Mouse (Mus musculus): ENCODE results near the gene Sdk1. TPM values are rescaled to one million over a fixed set of nuclear protein-coding genes. Genes with fewer than 3 reads are reported as not detected.
A peak's percentile ranks its signal among the peaks of the same experiment; 100 is the strongest.

The Sdk1 gene
- polyA plus RNA-seq, 1 experiment from 2014 or later, result 1.3 TPM

DNA sequence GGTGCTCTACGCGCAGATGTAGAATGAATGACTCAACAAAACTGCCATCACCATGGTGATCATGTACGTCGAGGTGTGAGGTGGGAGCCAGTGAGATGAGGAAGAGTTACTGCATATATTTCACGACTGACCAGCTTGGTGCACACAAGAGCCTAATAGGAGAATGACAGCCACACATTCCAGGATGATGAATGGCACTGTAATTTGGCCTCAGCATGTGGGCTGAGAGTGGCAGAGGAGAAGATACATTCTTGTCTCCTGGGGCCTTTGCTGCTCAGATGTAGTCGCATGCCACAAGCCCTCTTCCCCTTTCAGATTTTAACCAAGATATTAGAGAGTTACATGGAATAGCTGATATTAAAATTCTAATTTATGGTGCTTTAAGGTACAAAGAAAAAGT, 264.0 kb downstream of the Sdk1 start:
- H3K4me1 ChIP-seq (replicated peaks; ENCODE audit: control insufficient read depth, insufficient read depth, low read length), result no peaks in the 10 kb centered on the region
- H3K27me3 ChIP-seq (replicated peaks; ENCODE audit: control insufficient read depth, insufficient read depth, low read length), result no peaks in the 10 kb centered on the region
- no peaks in the 10 kb centered on the region for H3K9me3 ChIP-seq (ENCODE audit: control insufficient read depth, low read length)
- no peak overlapping the region for H3K9ac ChIP-seq (replicated peaks; ENCODE audit: low read depth, low read length)
- no peak overlapping the region for H3K4me2 ChIP-seq (ENCODE audit: low read length)
- WGBS, result 75% methylated on average over 6 of the region's 6 CpGs
- ATAC-seq, result no peak
- H3K27ac ChIP-seq (ENCODE audit: low read length), result no peak overlapping the region
- no peak overlapping the region for H3K4me3 ChIP-seq (replicated peaks; ENCODE audit: low read length)
- no peaks in the 10 kb centered on the region for H3K36me3 ChIP-seq (ENCODE audit: control insufficient read depth, insufficient read depth)

DNA sequence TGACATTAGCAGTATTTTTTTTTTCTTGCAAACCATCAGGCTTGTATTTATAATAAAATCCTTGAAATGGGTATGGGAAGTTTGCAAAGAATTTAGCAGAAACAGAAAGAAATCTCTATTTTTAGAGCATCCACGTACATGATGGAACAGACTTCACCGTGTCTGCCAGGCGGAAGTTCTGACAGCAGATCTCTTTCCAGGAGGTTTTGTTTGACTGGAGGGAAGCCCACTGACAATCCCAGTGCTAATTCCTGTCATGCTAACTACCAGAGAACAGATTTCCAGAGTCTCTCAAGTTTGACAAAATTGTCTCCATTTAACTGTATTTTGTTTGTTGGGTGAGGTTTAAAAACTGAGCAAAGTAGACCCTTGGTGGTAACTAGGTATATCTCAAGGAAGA, 265.1 kb downstream of the Sdk1 start:
- ATAC-seq, result no peak
- 67% methylated on average over 3 of the region's 3 CpGs for WGBS
- Histone ChIP-seq H3K27ac (ENCODE audit: low read length) (no peak overlapping the region), H3K9ac (replicated peaks; ENCODE audit: low read depth, low read length) (no peak overlapping the region), H3K4me1 (replicated peaks; ENCODE audit: control insufficient read depth, insufficient read depth, low read length) (no peaks in the 10 kb centered on the region), H3K27me3 (replicated peaks; ENCODE audit: control insufficient read depth, insufficient read depth, low read length) (no peaks in the 10 kb centered on the region), H3K4me3 (replicated peaks; ENCODE audit: low read length) (no peak overlapping the region), H3K4me2 (ENCODE audit: low read length) (no peak overlapping the region), H3K36me3 (ENCODE audit: control insufficient read depth, insufficient read depth) (no peaks in the 10 kb centered on the region), H3K9me3 (ENCODE audit: control insufficient read depth, low read length) (no peaks in the 10 kb centered on the region)

DNA sequence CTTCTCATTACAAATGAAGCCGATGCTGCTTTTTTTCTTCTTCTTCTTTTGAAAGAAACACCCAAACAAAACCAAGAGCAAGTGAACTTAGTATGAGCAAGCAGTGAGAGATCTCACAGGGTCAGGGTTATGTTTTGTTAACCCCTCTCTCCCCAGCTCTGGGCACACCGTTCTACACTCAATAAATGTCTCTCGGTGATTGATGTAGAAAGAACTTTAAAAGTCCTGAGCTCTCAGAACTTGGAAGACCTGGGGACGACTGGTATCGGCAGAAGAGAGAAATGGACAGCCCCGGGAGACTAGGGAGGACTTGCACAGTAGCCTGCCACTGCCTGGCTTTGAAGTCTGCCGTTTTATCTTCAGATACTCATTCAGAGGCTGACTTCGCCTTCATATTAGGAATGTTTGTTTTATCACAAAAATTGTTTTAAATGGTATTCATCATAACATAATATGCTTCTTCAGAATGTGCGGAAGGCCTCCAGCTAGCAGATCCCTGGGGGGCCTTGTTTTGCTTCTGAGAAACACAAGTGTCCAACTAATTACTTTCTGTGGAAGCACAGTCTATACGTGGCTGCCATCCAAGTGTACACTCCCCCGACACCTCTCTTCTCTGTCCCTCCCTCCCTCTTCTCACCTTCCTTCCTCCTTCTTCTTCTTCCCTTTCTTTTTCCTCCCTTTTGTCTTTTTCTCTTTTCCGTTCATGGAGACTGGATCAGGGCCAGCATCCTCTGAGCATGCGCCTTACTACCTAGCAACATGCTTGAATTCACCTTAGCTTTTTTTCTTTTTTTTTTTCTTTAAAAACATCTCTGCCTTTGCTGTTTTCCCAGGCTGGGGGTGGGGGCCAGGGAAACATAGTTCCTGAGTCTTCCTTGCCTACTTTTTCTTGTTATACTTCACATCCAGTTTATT, 283.8 kb downstream of the Sdk1 start:
- no peaks in the 10 kb centered on the region for H3K36me3 ChIP-seq (ENCODE audit: control insufficient read depth, insufficient read depth)
- H3K4me2 ChIP-seq (ENCODE audit: low read length), result peak overlapping the region; percentile 47
- H3K4me1 ChIP-seq (replicated peaks; ENCODE audit: control insufficient read depth, insufficient read depth, low read length), result peaks cover 9% of the 10 kb centered on the region; the same call in 1 of the 2 replicates
- no peak for ATAC-seq
- no peak overlapping the region for H3K27ac ChIP-seq (ENCODE audit: low read length)
- no peaks in the 10 kb centered on the region for H3K27me3 ChIP-seq (replicated peaks; ENCODE audit: control insufficient read depth, insufficient read depth, low read length)
- H3K9me3 ChIP-seq (ENCODE audit: control insufficient read depth, low read length), result no peaks in the 10 kb centered on the region; the same call in 1 of the 2 replicates
- H3K4me3 ChIP-seq (replicated peaks; ENCODE audit: low read length), result no peak overlapping the region
- H3K9ac ChIP-seq (replicated peaks; ENCODE audit: low read depth, low read length), result no peak overlapping the region
- 38% methylated on average over 13 of the region's 13 CpGs for WGBS

DNA sequence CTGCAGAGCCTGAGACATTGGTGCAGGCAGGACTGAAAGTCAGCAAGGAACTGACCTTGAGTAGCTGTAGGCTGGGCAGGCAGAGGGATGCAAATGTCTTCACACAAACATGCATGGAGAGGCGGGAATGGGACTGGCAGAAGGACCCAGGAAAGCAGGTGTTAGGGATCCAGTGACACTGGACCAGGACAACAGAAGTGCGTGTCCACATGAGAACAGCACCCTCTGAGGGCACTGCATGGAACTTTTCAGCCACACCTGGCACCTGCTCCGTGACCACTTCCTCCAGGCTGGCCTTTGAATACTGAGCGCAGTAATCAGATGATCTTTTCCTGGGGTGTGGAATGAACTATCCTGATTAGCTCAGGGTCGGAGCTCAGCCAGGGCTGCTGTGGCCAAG, 298.9 kb downstream of the Sdk1 start:
- no peaks in the 10 kb centered on the region for H3K4me1 ChIP-seq (replicated peaks; ENCODE audit: control insufficient read depth, insufficient read depth, low read length)
- H3K4me2 ChIP-seq (ENCODE audit: low read length), result no peak overlapping the region
- H3K9me3 ChIP-seq (ENCODE audit: control insufficient read depth, low read length), result no peaks in the 10 kb centered on the region
- no peaks in the 10 kb centered on the region for H3K27me3 ChIP-seq (replicated peaks; ENCODE audit: control insufficient read depth, insufficient read depth, low read length)
- no peaks in the 10 kb centered on the region for H3K36me3 ChIP-seq (ENCODE audit: control insufficient read depth, insufficient read depth)
- H3K27ac ChIP-seq (ENCODE audit: low read length), result no peak overlapping the region
- WGBS, result 59% methylated on average over 5 of the region's 5 CpGs
- H3K4me3 ChIP-seq (replicated peaks; ENCODE audit: low read length), result no peak overlapping the region
- ATAC-seq, result no peak
- no peak overlapping the region for H3K9ac ChIP-seq (replicated peaks; ENCODE audit: low read depth, low read length)

DNA sequence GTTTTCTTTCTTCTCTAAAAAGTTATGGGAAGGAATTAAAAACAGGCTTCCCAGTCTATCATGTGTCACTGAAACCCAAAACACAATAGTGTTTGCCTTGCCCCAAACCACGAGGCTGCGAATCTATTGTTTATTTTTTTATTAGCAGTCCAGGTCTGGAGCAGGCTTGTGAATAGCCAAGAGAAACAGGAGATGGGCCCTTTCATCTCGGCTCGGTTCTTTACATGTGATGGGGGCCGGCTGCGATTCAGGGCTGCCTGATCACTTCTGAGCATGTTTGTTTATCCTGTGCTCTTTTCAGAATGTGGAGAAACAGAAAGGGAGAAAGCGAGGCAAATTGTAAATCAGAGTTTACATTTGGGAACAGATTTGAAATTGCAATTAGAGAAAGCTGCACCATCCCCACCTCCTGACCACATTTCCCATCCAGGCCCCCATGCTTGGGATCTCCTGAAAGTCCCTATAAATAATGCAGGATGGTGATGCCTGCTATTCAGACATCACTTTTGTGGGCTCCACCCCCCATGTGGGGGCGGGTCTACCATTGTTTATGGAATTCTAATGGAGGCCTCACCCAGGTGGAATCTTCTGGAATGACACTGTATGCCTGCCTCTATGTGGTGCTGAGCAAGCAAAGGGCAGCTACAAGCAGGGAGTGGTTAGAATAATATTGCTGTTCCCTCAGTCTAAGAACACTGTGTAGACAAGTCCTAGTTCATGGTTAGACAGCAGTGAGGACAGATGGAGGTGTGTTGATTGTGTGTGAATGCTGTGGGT, 301.8 kb downstream of the Sdk1 start:
- WGBS, result 9% methylated on average over 8 of the region's 8 CpGs

DNA sequence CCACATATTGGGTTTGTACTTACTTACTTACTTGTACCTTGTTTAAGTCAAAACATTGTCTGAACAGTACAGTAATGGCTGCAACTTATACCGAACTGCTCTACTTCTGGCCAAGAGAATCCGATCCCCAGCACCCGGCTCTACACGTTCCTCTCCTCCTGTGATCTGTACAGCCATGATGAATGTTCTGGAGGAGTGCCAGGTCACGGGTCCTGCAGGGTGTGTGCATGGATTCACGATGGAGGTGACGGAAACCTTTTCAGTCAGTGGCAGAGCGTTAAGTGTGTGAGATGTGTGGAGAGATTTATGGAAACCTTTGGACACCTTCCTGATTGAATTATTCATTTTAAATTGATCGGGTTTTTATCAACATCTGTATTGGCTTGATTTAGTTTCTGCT, 312.2 kb downstream of the Sdk1 start:
- no peaks in the 10 kb centered on the region for H3K9me3 ChIP-seq (ENCODE audit: control insufficient read depth, low read length)
- H3K27ac ChIP-seq (ENCODE audit: low read length), result no peak overlapping the region
- WGBS, result 84% methylated on average over 9 of the region's 9 CpGs
- no peak overlapping the region for H3K4me3 ChIP-seq (replicated peaks; ENCODE audit: low read length)
- H3K4me2 ChIP-seq (ENCODE audit: low read length), result no peak overlapping the region
- no peaks in the 10 kb centered on the region for H3K4me1 ChIP-seq (replicated peaks; ENCODE audit: control insufficient read depth, insufficient read depth, low read length)
- ATAC-seq, result no peak
- no peaks in the 10 kb centered on the region for H3K27me3 ChIP-seq (replicated peaks; ENCODE audit: control insufficient read depth, insufficient read depth, low read length)
- H3K36me3 ChIP-seq (ENCODE audit: control insufficient read depth, insufficient read depth), result no peaks in the 10 kb centered on the region
- H3K9ac ChIP-seq (replicated peaks; ENCODE audit: low read depth, low read length), result no peak overlapping the region

More for the DNA sequence above, 301.8 kb downstream of the Sdk1 start:
- no peak for ATAC-seq
- Histone ChIP-seq H3K36me3 (ENCODE audit: control insufficient read depth, insufficient read depth) (no peaks in the 10 kb centered on the region), H3K27ac (ENCODE audit: low read length) (no peak overlapping the region), H3K4me2 (ENCODE audit: low read length) (no peak overlapping the region), H3K4me3 (replicated peaks; ENCODE audit: low read length) (no peak overlapping the region), H3K4me1 (replicated peaks; ENCODE audit: control insufficient read depth, insufficient read depth, low read length) (no peaks in the 10 kb centered on the region), H3K9me3 (ENCODE audit: control insufficient read depth, low read length) (no peaks in the 10 kb centered on the region), H3K27me3 (replicated peaks; ENCODE audit: control insufficient read depth, insufficient read depth, low read length) (no peaks in the 10 kb centered on the region), H3K9ac (replicated peaks; ENCODE audit: low read depth, low read length) (no peak overlapping the region)

DNA sequence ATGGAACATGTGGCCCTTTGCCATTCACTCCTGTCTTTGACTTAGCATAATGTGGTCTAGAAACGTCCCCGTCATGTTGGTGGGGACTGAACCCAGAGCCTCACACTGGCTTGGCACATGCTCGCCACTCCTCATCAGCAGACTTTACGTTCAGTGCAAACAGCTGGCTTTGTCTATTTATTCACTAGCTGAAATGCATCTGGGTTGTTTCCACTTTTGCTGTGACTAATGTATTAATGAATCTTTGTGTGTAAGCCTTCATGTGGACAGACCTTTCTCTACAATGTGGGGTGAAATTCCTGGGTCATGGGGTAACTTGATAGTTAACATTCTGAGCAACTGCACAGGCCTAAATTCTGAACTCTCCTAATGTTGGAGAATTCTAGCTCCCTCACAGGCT, 317.4 kb downstream of the Sdk1 start:
- no peak overlapping the region for H3K4me3 ChIP-seq (replicated peaks; ENCODE audit: low read length)
- WGBS, result 40% methylated on average over 4 of the region's 4 CpGs
- H3K9me3 ChIP-seq (ENCODE audit: control insufficient read depth, low read length), result no peaks in the 10 kb centered on the region
- no peak overlapping the region for H3K9ac ChIP-seq (replicated peaks; ENCODE audit: low read depth, low read length)
- no peaks in the 10 kb centered on the region for H3K27me3 ChIP-seq (replicated peaks; ENCODE audit: control insufficient read depth, insufficient read depth, low read length)
- no peak for ATAC-seq
- no peak overlapping the region for H3K4me2 ChIP-seq (ENCODE audit: low read length)
- H3K36me3 ChIP-seq (ENCODE audit: control insufficient read depth, insufficient read depth), result no peaks in the 10 kb centered on the region
- peaks cover 4% of the 10 kb centered on the region; the same call in 1 of the 2 replicates for H3K4me1 ChIP-seq (replicated peaks; ENCODE audit: control insufficient read depth, insufficient read depth, low read length)
- H3K27ac ChIP-seq (ENCODE audit: low read length), result no peak overlapping the region

DNA sequence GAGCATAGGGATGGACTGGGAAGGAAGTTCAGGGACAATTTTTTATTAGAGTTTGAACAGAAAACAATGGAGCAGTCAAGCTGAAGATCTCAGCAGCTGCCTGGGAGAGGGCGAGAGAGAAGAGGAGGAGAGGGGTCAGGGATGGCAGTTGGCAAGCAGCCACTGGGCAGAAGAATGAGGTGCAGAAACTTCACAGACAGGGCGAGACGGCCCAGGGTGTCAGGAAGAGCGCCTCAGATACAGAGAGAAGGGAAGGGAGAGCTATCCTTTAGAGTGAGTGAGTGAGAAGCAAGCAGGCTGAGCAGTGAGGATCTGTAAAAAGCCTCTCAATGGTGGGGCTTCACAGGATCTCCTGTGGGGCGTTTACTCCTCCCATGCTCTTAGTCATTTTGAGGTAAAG, 319.0 kb downstream of the Sdk1 start:
- no peak overlapping the region for H3K27ac ChIP-seq (ENCODE audit: low read length)
- no peak overlapping the region for H3K4me3 ChIP-seq (replicated peaks; ENCODE audit: low read length)
- H3K36me3 ChIP-seq (ENCODE audit: control insufficient read depth, insufficient read depth), result no peaks in the 10 kb centered on the region
- H3K9ac ChIP-seq (replicated peaks; ENCODE audit: low read depth, low read length), result no peak overlapping the region
- H3K9me3 ChIP-seq (ENCODE audit: control insufficient read depth, low read length), result no peaks in the 10 kb centered on the region
- peaks cover 4% of the 10 kb centered on the region; the same call in 1 of the 2 replicates for H3K4me1 ChIP-seq (replicated peaks; ENCODE audit: control insufficient read depth, insufficient read depth, low read length)
- no peak for ATAC-seq
- no peak overlapping the region for H3K4me2 ChIP-seq (ENCODE audit: low read length)
- H3K27me3 ChIP-seq (replicated peaks; ENCODE audit: control insufficient read depth, insufficient read depth, low read length), result no peaks in the 10 kb centered on the region
- 52% methylated on average over 5 of the region's 5 CpGs for WGBS

DNA sequence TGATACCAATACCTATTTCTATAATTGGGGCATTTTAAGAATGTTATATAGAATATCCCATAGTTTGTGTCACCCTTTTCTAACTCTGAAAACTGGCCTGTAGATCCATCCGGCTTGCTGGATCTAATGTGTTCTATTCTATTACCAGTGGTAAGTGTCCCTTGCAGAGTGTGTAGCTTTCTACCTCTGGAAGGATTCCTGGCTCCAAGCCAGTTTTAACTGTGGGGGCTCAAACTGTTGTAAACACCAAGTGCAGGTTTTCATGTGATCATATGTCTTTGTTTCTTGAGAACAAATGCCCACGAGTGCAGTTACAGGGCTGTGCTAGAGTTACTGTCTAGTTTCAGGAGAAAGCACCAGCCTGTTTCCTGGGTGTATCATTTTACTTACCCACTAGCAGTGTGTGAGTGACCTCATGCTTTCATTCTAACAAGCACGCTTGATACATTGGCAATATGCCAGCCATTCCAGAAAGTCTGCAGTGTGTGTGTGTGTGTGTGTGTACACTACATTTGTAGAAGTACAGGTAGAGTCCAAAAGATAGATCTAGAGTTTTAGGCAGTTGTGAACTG, 320.8 kb downstream of the Sdk1 start:
- Histone ChIP-seq H3K9me3 (ENCODE audit: control insufficient read depth, low read length) (no peaks in the 10 kb centered on the region), H3K27me3 (replicated peaks; ENCODE audit: control insufficient read depth, insufficient read depth, low read length) (no peaks in the 10 kb centered on the region), H3K36me3 (ENCODE audit: control insufficient read depth, insufficient read depth) (no peaks in the 10 kb centered on the region), H3K4me2 (ENCODE audit: low read length) (no peak overlapping the region), H3K4me1 (replicated peaks; ENCODE audit: control insufficient read depth, insufficient read depth, low read length) (peaks cover 4% of the 10 kb centered on the region; the same call in 1 of the 2 replicates), H3K27ac (ENCODE audit: low read length) (no peak overlapping the region), H3K4me3 (replicated peaks; ENCODE audit: low read length) (no peak overlapping the region), H3K9ac (replicated peaks; ENCODE audit: low read depth, low read length) (no peak overlapping the region)
- WGBS, result 26% methylated on average over 3 of the region's 3 CpGs
- ATAC-seq, result no peak

Measured in forebrain, embryonic 16.5 days (tissue).